Mouse (Mus musculus) cerebellum, postnatal 36 days (tissue): ENCODE results near the gene Mrpl58.

Experiments used
- DNase-seq, 2 experiments: peaks; one replicate each; pipeline ENCODE4 v3.0.0; 2021 to 2022; ENCODE audit warnings: mixed read lengths in 2 of 2

Mrpl58 gene

GRCm38 (mm10) chr11:115461846-115462242 lies 58.3 kb downstream of the Mrpl58 start:
- DNase-seq, result no peak
